Mouse (Mus musculus): ENCODE measurements around the gene Pimreg. TPM values are rescaled to one million over a fixed set of nuclear protein-coding genes. Genes with fewer than 3 reads are reported as not detected.

Gene Pimreg
- polyA plus RNA-seq, 1 experiment from 2014 or later: 77.8 TPM

DNA sequence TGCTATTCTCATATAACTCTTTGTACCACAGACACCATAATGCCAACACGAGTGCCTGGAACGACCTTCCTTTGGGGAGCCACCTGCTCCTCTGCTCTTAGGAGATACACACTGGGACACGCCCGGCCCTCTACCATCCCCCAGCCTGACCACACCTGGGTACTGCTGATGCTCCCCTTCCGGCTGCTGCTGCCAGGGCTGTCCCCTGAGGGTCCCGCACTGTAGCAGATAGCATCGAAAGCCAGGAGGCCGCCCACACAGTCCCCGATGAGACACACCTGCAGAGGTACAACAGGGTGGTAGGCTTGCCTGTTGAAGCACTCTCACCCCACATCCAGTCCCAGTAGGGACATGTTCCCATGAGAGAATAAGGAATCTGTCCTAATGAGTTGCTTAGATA is 28.9 kb downstream of the Pimreg start:
- no peak for ATAC-seq (ENCODE audit: insufficient read depth, low FRiP score, low read depth)
- Histone ChIP-seq H3K27me3 (replicated peaks) (no peaks in the 10 kb centered on the region), H3K27ac (no peak overlapping the region), H3K36me3 (no peaks in the 10 kb centered on the region), H3K4me2 (no peak overlapping the region), H3K9ac (no peak overlapping the region), H3K9me3 (no peaks in the 10 kb centered on the region), H3K4me3 (replicated peaks) (no peak overlapping the region), H3K4me1 (no peaks in the 10 kb centered on the region)
- 81% methylated on average over 9 of the region's 9 CpGs for WGBS

DNA sequence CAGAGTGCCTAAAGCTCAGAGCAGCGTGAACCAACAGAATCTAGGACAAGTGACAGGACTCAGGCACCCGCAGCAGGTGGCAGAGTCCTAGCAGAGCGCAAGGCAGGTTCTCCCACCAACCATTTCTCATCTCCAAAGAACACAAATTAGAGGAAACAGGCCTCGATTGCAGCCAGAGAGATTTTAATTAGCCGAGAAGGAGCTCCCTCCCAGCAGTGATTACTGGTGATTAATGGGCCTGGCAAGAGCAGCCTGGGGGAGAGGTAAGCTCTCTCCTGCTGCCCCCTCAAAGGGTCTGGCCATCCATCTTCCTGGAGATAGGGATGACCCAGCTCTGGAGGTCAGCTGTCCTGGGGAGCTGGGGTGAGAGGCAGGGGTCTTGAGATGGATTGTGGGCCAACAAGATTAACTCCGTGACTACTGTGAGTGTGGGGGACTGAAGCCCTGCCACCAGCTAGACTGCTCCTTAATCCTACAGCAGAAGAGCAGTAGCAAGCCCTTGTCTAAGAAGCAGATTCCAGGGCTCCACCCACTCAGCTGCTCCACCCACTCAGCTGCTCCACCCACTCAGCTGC is 30.6 kb downstream of the Pimreg start:
- Histone ChIP-seq H3K27me3 (replicated peaks) (no peaks in the 10 kb centered on the region), H3K9me3 (no peaks in the 10 kb centered on the region), H3K4me1 (no peaks in the 10 kb centered on the region), H3K9ac (no peak overlapping the region), H3K27ac (no peak overlapping the region), H3K4me2 (no peak overlapping the region), H3K36me3 (no peaks in the 10 kb centered on the region), H3K4me3 (replicated peaks) (no peak overlapping the region)
- no peak for ATAC-seq (ENCODE audit: insufficient read depth, low FRiP score, low read depth)
- 17% methylated on average over 6 of the region's 6 CpGs for WGBS

DNA sequence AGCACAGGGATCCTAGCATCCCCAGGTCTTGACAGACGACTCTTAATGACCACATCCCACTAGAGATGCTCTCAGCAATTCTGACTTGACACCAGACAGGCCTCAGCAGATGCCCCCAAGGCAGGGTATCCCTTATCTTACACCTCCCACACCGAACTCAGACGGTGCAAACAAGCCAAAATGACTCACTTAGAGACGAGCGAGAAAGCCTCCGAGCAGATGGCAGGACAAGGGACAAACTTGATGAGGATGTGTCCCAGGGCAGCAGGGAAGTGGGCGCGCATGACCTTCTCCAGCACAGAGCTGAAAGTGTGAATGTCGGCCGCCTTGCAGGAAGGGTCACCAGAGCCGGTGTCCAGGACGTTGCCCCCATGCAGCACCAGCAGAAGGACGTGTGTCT is 32.4 kb downstream of the Pimreg start:
- Histone ChIP-seq H3K4me3 (replicated peaks) (no peak overlapping the region), H3K9ac (no peak overlapping the region), H3K9me3 (no peaks in the 10 kb centered on the region), H3K27me3 (replicated peaks) (no peaks in the 10 kb centered on the region), H3K27ac (no peak overlapping the region), H3K4me2 (no peak overlapping the region), H3K4me1 (no peaks in the 10 kb centered on the region), H3K36me3 (no peaks in the 10 kb centered on the region)
- 67% methylated on average over 13 of the region's 13 CpGs for WGBS
- ATAC-seq (ENCODE audit: insufficient read depth, low FRiP score, low read depth): no peak

DNA sequence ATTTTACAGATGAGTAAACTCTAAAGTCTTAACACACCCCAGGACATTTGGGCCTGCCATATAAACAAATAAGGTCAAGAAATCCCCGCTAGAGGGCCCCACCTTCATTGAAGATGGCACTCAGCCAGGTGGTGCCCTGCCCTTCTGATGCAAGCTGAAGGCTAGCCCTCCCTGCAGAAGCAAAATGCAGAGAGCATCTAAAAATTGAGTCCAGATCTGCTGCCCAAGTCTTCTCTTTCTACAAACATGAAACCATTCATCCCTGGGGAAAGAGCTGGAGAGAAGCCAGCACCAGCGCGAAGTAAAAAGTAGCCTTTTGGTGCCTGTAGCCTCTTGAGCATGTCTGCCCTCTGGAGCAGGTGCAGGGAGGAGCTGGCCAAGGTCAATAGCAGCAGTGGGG is 36.2 kb downstream of the Pimreg start:
- Histone ChIP-seq H3K9me3 (no peaks in the 10 kb centered on the region), H3K4me2 (no peak overlapping the region), H3K27ac (no peak overlapping the region), H3K36me3 (no peaks in the 10 kb centered on the region), H3K4me1 (no peaks in the 10 kb centered on the region), H3K27me3 (replicated peaks) (no peaks in the 10 kb centered on the region), H3K4me3 (replicated peaks) (no peak overlapping the region), H3K9ac (no peak overlapping the region)
- ATAC-seq (ENCODE audit: insufficient read depth, low FRiP score, low read depth): no peak
- WGBS: 42% methylated on average over 3 of the region's 3 CpGs

DNA sequence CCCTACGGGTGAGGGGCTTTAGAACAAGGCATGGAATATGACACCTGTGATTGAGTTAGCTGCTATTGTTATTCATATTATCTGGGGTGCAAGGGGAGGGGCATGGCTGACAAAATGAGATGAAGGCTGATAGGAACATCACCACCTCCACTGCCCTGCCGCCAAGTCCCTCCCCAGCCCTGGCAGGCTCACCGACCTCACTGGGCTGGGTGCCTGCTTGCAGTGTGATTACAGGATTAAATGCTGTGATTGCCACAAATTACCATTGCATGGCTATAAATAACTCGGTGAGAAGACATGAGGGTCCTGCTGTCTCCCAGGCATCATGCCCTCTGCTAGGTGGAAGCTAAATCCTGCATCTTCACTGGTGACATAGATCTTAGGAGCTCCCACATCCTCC is 36.8 kb downstream of the Pimreg start:
- H3K4me2 ChIP-seq: no peak overlapping the region

DNA sequence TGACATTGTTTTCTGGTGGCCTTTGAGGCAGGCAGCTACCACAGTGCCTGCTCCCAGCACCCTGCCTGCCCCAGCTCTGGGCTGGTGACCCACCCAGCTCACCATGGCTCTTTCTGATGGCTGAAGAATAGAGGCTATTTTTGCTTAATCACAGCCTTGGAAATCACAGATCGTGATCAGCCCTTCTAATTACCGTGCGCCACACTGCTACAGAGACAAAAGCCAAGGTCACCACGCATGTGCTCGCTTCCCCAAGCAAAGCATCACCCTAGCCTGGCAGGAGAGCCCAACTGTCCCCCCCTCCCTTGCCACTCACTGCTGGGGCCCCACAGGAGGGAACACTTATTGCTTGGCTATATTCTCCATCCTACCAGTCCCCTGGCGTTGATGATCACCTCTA is 38.6 kb downstream of the Pimreg start:
- no peaks in the 10 kb centered on the region for H3K36me3 ChIP-seq

More for the DNA sequence above, 36.8 kb downstream of the Pimreg start:
- H3K36me3 ChIP-seq: no peaks in the 10 kb centered on the region
- WGBS: 49% methylated on average over 4 of the region's 4 CpGs
- no peak overlapping the region for H3K4me3 ChIP-seq (replicated peaks)
- H3K4me1 ChIP-seq: no peaks in the 10 kb centered on the region
- no peak for ATAC-seq (ENCODE audit: insufficient read depth, low FRiP score, low read depth)
- no peak overlapping the region for H3K27ac ChIP-seq
- no peaks in the 10 kb centered on the region for H3K27me3 ChIP-seq (replicated peaks)
- no peak overlapping the region for H3K9ac ChIP-seq
- H3K9me3 ChIP-seq: no peaks in the 10 kb centered on the region

DNA sequence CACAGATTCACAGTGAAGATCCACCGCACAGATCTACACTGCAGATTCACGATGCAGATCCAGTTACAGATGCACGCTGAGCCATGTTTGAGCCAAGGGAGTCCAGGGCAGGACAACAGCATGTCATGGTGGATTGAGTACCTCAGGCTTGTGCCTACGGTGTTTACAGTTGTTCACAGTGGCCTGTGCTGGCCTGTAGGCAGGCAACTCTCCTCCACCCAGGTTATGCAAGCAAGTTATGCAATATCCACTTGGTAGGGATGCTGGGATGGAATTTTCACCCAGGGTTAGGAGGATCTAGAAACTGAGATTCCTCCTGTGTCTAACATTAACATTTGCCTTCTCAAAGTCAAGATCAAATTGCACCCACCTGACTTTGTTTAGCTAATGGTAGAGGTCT is 40.8 kb downstream of the Pimreg start:
- WGBS: 83% methylated on average over 4 of the region's 4 CpGs
- H3K4me3 ChIP-seq (replicated peaks): no peak overlapping the region
- H3K9ac ChIP-seq: no peak overlapping the region
- no peaks in the 10 kb centered on the region for H3K27me3 ChIP-seq (replicated peaks)
- H3K4me2 ChIP-seq: no peak overlapping the region
- H3K36me3 ChIP-seq: no peaks in the 10 kb centered on the region
- H3K27ac ChIP-seq: no peak overlapping the region
- ATAC-seq (ENCODE audit: insufficient read depth, low FRiP score, low read depth): no peak
- H3K4me1 ChIP-seq: peaks cover 4% of the 10 kb centered on the region; the same call in 1 of the 2 replicates
- H3K9me3 ChIP-seq: no peaks in the 10 kb centered on the region

More for the DNA sequence above, 38.6 kb downstream of the Pimreg start:
- no peak for ATAC-seq (ENCODE audit: insufficient read depth, low FRiP score, low read depth)
- no peak overlapping the region for H3K4me3 ChIP-seq (replicated peaks)
- WGBS: 83% methylated on average over 6 of the region's 6 CpGs
- H3K4me1 ChIP-seq: no peaks in the 10 kb centered on the region
- no peak overlapping the region for H3K27ac ChIP-seq
- no peak overlapping the region for H3K9ac ChIP-seq
- no peaks in the 10 kb centered on the region for H3K9me3 ChIP-seq
- no peak overlapping the region for H3K4me2 ChIP-seq
- H3K27me3 ChIP-seq (replicated peaks): no peaks in the 10 kb centered on the region

DNA sequence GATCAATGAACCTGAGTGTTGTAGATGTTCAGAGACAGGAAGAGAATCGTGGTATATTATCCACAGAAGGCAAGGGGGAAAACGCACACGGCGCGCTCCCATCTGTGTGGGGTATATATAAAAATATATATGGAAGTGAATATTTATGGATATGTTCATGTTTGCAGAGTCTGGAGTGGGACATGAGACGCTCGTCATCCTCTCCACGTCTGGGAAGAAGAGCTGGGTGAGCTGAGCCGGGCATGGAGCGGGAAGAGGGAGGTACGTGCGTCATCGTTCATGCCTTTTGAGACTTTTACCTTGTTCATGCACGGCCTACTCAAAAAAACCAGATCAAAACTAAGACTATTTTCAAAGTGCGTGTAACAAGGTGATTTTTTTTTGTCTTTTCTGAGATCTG is 42.5 kb downstream of the Pimreg start:
- Histone ChIP-seq H3K9ac (no peak overlapping the region), H3K4me2 (no peak overlapping the region), H3K27me3 (replicated peaks) (no peaks in the 10 kb centered on the region), H3K4me3 (replicated peaks) (no peak overlapping the region), H3K4me1 (peaks cover 4% of the 10 kb centered on the region; the same call in 1 of the 2 replicates), H3K9me3 (no peaks in the 10 kb centered on the region), H3K27ac (no peak overlapping the region), H3K36me3 (no peaks in the 10 kb centered on the region)
- no peak for ATAC-seq (ENCODE audit: insufficient read depth, low FRiP score, low read depth)
- 93% methylated on average over 15 of the region's 15 CpGs for WGBS

DNA sequence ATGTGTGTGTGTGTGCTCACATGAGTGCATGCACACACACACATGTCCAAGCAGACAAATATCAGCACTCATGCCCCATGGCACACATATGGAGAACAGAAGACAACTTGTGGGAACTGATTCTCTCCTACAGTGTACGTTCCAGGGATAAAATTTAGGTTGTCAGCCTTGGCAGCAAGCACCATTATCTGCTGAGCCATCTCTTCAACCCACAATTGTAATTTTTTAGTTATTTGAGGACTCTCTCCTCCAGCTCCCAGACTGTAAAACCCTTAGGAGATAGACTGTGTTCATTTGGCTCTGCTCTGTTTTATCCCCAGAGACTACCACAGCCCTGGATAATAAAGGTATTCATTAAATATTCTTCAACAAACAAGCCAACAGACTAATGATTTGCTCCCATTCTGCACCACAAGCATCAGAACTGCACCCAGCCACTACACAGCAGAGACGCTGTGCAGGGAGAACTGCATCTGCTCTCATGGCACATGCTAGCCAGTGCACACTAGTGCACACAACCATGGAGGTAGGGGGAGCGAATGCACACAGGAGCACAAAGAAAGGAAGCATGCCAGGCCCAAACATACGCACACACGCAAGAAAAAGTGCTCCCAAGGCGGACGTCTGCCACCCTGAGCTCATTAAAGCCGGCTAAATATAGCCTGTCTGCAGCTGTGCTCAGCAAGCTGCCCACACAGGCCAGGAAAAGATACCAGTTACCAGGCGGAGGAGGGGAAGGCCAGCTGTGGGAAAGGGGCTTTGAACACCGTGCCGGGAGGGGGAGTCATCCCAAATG is 44.6 kb downstream of the Pimreg start:
- Histone ChIP-seq H3K27ac (no peak overlapping the region), H3K4me2 (no peak overlapping the region), H3K4me1 (peaks cover 4% of the 10 kb centered on the region; the same call in 1 of the 2 replicates), H3K27me3 (replicated peaks) (no peaks in the 10 kb centered on the region), H3K9ac (no peak overlapping the region), H3K36me3 (no peaks in the 10 kb centered on the region), H3K9me3 (no peaks in the 10 kb centered on the region), H3K4me3 (replicated peaks) (no peak overlapping the region)
- 47% methylated on average over 11 of the region's 11 CpGs for WGBS
- ATAC-seq (ENCODE audit: insufficient read depth, low FRiP score, low read depth): no peak

DNA sequence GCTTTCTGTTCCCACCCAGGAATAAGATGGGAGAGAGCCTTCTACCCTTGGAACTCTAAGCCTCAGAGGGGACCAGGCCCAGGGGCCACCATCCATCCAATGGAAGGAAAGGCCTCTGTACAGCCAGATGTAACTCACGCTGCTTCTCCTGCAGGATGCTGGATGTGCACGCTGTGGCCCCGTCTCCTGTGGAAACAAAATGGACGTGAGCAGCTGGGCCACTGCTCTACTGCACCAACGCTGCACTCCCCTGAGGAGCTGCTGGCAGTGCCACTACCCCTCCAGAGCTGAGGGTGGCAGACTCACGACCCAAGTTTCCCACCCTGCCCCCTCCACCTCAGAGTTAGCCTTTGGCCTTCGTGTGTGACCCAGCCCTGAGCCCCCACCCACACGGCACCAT is 50.6 kb downstream of the Pimreg start:
- WGBS: 59% methylated on average over 8 of the region's 8 CpGs
- H3K9ac ChIP-seq: no peak overlapping the region
- H3K36me3 ChIP-seq: no peaks in the 10 kb centered on the region
- no peak overlapping the region for H3K4me3 ChIP-seq (replicated peaks)
- no peaks in the 10 kb centered on the region for H3K27me3 ChIP-seq (replicated peaks)
- H3K9me3 ChIP-seq: no peaks in the 10 kb centered on the region
- H3K27ac ChIP-seq: no peak overlapping the region
- no peak for ATAC-seq (ENCODE audit: insufficient read depth, low FRiP score, low read depth)
- no peak overlapping the region for H3K4me2 ChIP-seq
- H3K4me1 ChIP-seq: no peaks in the 10 kb centered on the region

DNA sequence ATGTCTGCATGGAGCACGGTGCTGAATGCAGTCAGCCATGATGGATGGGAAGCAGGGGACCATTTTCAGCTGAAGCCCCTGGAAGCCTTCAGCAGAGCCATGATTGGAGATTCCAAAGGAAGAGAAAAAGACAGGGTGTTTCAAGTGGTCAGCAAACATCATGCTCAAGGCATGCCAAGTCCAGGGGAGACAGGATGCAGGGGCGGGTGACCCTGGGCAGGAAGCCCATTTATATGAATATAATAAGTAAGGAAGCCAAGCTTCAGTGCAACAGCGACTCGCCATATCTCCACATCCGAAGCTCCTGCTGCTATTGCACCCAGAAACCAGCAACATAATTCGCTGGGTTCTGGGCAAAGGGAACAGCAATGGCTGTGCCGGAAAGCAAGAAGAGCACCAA is 52.6 kb downstream of the Pimreg start:
- H3K9ac ChIP-seq: no peak overlapping the region
- H3K4me1 ChIP-seq: no peaks in the 10 kb centered on the region
- no peak for ATAC-seq (ENCODE audit: insufficient read depth, low FRiP score, low read depth)
- no peaks in the 10 kb centered on the region for H3K9me3 ChIP-seq
- H3K4me3 ChIP-seq (replicated peaks): no peak overlapping the region
- H3K27ac ChIP-seq: no peak overlapping the region
- no peaks in the 10 kb centered on the region for H3K36me3 ChIP-seq
- 58% methylated on average over 7 of the region's 7 CpGs for WGBS
- no peaks in the 10 kb centered on the region for H3K27me3 ChIP-seq (replicated peaks)
- H3K4me2 ChIP-seq: no peak overlapping the region

DNA sequence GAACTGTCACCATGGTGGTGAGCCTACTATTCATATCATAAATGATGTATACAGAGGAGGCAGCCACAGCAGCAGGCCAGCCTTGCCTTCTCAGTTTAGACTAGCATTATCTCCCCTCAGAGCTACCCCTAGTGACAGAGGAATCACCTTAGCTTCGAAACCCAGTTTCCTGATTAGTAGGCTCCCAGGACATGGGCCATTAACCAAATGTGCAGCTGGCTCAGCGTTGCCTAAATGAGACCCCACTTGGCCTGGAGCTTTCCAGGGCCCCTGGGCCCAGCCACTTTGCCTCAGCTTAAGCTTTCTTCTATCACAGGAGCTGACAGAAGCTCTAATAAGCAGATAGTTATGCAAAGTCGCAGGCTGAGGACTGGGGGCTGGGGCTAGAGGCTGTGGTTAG is 54.2 kb downstream of the Pimreg start:
- H3K4me3 ChIP-seq (replicated peaks): no peak overlapping the region
- H3K4me1 ChIP-seq: no peaks in the 10 kb centered on the region
- H3K27me3 ChIP-seq (replicated peaks): no peaks in the 10 kb centered on the region
- H3K9ac ChIP-seq: no peak overlapping the region
- no peaks in the 10 kb centered on the region for H3K9me3 ChIP-seq
- no peak for ATAC-seq (ENCODE audit: insufficient read depth, low FRiP score, low read depth)
- no peaks in the 10 kb centered on the region for H3K36me3 ChIP-seq
- WGBS: 53% methylated on average over 3 of the region's 3 CpGs
- H3K27ac ChIP-seq: no peak overlapping the region
- H3K4me2 ChIP-seq: no peak overlapping the region
